Mouse (Mus musculus): ENCODE results near the gene Ube4b. TPM values are rescaled to one million over a fixed set of nuclear protein-coding genes. Genes with fewer than 3 reads are reported as not detected.

Gene Ube4b
- polyA plus RNA-seq, 1 experiment from 2014 or later: 72.2 TPM

GRCm38 (mm10) chr4:149417854-149418365 is 8.6 kb downstream of the Ube4b start:
- Histone ChIP-seq H3K4me3 (no peak overlapping the region), H3K27ac (no peak overlapping the region), H3K4me1 (peaks cover 48% of the 10 kb centered on the region), H3K27me3 (ENCODE audit: low read depth, poor library complexity, severe bottlenecking) (no peaks in the 10 kb centered on the region), H3K36me3 (peaks cover 25% of the 10 kb centered on the region), H3K9me3 (replicated peaks) (no peaks in the 10 kb centered on the region)
- DNase-seq (ENCODE audit: low spot score): no peak
- 75% methylated on average over 5 of the region's 5 CpGs for WGBS

- H3K36me3 ChIP-seq: peaks cover 31% of the 10 kb centered on the region
- 81% methylated on average over 2 of the region's 2 CpGs for WGBS
- no peaks in the 10 kb centered on the region for H3K9me3 ChIP-seq (replicated peaks)
- DNase-seq (ENCODE audit: low spot score): no peak
- no peak overlapping the region for H3K4me3 ChIP-seq
- H3K27me3 ChIP-seq (ENCODE audit: low read depth, poor library complexity, severe bottlenecking): no peaks in the 10 kb centered on the region
- 0 out of 2 replicates have a peak overlapping the region, but pooled peaks have one; percentile 22 for H3K27ac ChIP-seq
- H3K4me1 ChIP-seq: peaks cover 48% of the 10 kb centered on the region
Observed at GRCm38 (mm10) chr4:149416986-149417385, 9.6 kb downstream of the Ube4b start.

- DNase-seq (ENCODE audit: low spot score): no peak
- Histone ChIP-seq H3K4me1 (peaks cover 48% of the 10 kb centered on the region), H3K36me3 (peaks cover 30% of the 10 kb centered on the region), H3K4me3 (peak overlapping the region; percentile 23), H3K27me3 (ENCODE audit: low read depth, poor library complexity, severe bottlenecking) (no peaks in the 10 kb centered on the region), H3K9me3 (replicated peaks) (no peaks in the 10 kb centered on the region), H3K27ac (peak overlapping the region; percentile 38)
- 75% methylated on average over 10 of the region's 10 CpGs for WGBS
Observed at GRCm38 (mm10) chr4:149416417-149416816, 10.1 kb downstream of the Ube4b start.

- peaks cover 48% of the 10 kb centered on the region for H3K4me1 ChIP-seq
- H3K4me3 ChIP-seq: peak overlapping the region; percentile 23
- peak overlapping the region; percentile 38 for H3K27ac ChIP-seq
- peak; percentile 60 for DNase-seq (ENCODE audit: low spot score)
- 28% methylated on average over 13 of the region's 13 CpGs for WGBS
- H3K27me3 ChIP-seq (ENCODE audit: low read depth, poor library complexity, severe bottlenecking): no peaks in the 10 kb centered on the region
- peaks cover 30% of the 10 kb centered on the region for H3K36me3 ChIP-seq
- H3K9me3 ChIP-seq (replicated peaks): no peaks in the 10 kb centered on the region
Observed at GRCm38 (mm10) chr4:149415651-149416169, 10.8 kb downstream of the Ube4b start.

GRCm38 (mm10) chr4:149414259-149414658 is 12.3 kb downstream of the Ube4b start:
- Histone ChIP-seq H3K27me3 (ENCODE audit: low read depth, poor library complexity, severe bottlenecking) (no peaks in the 10 kb centered on the region), H3K4me3 (no peak overlapping the region), H3K9me3 (replicated peaks) (no peaks in the 10 kb centered on the region), H3K27ac (no peak overlapping the region), H3K36me3 (peaks cover 35% of the 10 kb centered on the region), H3K4me1 (peaks cover 44% of the 10 kb centered on the region)
- 97% methylated on average over 3 of the region's 3 CpGs for WGBS
- no peak for DNase-seq (ENCODE audit: low spot score)

GRCm38 (mm10) chr4:149409759-149410158 is 16.8 kb downstream of the Ube4b start:
- H3K27me3 ChIP-seq (ENCODE audit: low read depth, poor library complexity, severe bottlenecking): no peaks in the 10 kb centered on the region
- H3K36me3 ChIP-seq: peaks cover 63% of the 10 kb centered on the region
- 92% methylated on average over 4 of the region's 4 CpGs for WGBS
- peaks cover 16% of the 10 kb centered on the region for H3K4me1 ChIP-seq
- no peak for DNase-seq (ENCODE audit: low spot score)
- no peaks in the 10 kb centered on the region for H3K9me3 ChIP-seq (replicated peaks)
- no peak overlapping the region for H3K4me3 ChIP-seq
- no peak overlapping the region for H3K27ac ChIP-seq

GRCm38 (mm10) chr4:149408331-149408730 is 18.2 kb downstream of the Ube4b start:
- no peak for DNase-seq (ENCODE audit: low spot score)
- Histone ChIP-seq H3K9me3 (replicated peaks) (no peaks in the 10 kb centered on the region), H3K27me3 (ENCODE audit: low read depth, poor library complexity, severe bottlenecking) (no peaks in the 10 kb centered on the region), H3K4me1 (peaks cover 29% of the 10 kb centered on the region), H3K36me3 (peaks cover 63% of the 10 kb centered on the region), H3K27ac (no peak overlapping the region), H3K4me3 (no peak overlapping the region)
- WGBS: 89% methylated on average over 6 of the region's 6 CpGs

- H3K36me3 ChIP-seq: peaks cover 57% of the 10 kb centered on the region
- H3K27ac ChIP-seq: no peak overlapping the region
- H3K4me3 ChIP-seq: no peak overlapping the region
- no peaks in the 10 kb centered on the region for H3K27me3 ChIP-seq (ENCODE audit: low read depth, poor library complexity, severe bottlenecking)
- 82% methylated on average over 5 of the region's 5 CpGs for WGBS
- peaks cover 37% of the 10 kb centered on the region for H3K4me1 ChIP-seq
- DNase-seq (ENCODE audit: low spot score): no peak
- H3K9me3 ChIP-seq (replicated peaks): no peaks in the 10 kb centered on the region
Observed at GRCm38 (mm10) chr4:149407461-149407860, 19.1 kb downstream of the Ube4b start.

- Histone ChIP-seq H3K27me3 (ENCODE audit: low read depth, poor library complexity, severe bottlenecking) (no peaks in the 10 kb centered on the region), H3K9me3 (replicated peaks) (no peaks in the 10 kb centered on the region), H3K4me3 (no peak overlapping the region), H3K4me1 (peaks cover 37% of the 10 kb centered on the region), H3K36me3 (peaks cover 42% of the 10 kb centered on the region), H3K27ac (no peak overlapping the region)
- 76% methylated on average over 16 of the region's 16 CpGs for WGBS
- no peak for DNase-seq (ENCODE audit: low spot score)
Observed at GRCm38 (mm10) chr4:149405713-149406443, 20.7 kb downstream of the Ube4b start.

GRCm38 (mm10) chr4:149404640-149405465 is 21.7 kb downstream of the Ube4b start:
- no peak overlapping the region for H3K27ac ChIP-seq
- DNase-seq (ENCODE audit: low spot score): no peak
- no peaks in the 10 kb centered on the region for H3K9me3 ChIP-seq (replicated peaks)
- H3K4me3 ChIP-seq: no peak overlapping the region
- 87% methylated on average over 19 of the region's 19 CpGs for WGBS
- H3K4me1 ChIP-seq: peaks cover 37% of the 10 kb centered on the region
- no peaks in the 10 kb centered on the region for H3K27me3 ChIP-seq (ENCODE audit: low read depth, poor library complexity, severe bottlenecking)
- peaks cover 32% of the 10 kb centered on the region for H3K36me3 ChIP-seq

- Histone ChIP-seq H3K27ac (no peak overlapping the region), H3K4me1 (peaks cover 42% of the 10 kb centered on the region), H3K9me3 (replicated peaks) (no peaks in the 10 kb centered on the region), H3K36me3 (peaks cover 32% of the 10 kb centered on the region), H3K27me3 (ENCODE audit: low read depth, poor library complexity, severe bottlenecking) (no peaks in the 10 kb centered on the region), H3K4me3 (no peak overlapping the region)
- no peak for DNase-seq (ENCODE audit: low spot score)
- WGBS: 35% methylated on average over 6 of the region's 6 CpGs
Observed at GRCm38 (mm10) chr4:149403037-149403436, 23.5 kb downstream of the Ube4b start.

GRCm38 (mm10) chr4:149401591-149401982 is 25.0 kb downstream of the Ube4b start:
- H3K36me3 ChIP-seq: peaks cover 34% of the 10 kb centered on the region
- WGBS: 89% methylated on average over 8 of the region's 8 CpGs
- DNase-seq (ENCODE audit: low spot score): no peak
- no peak overlapping the region for H3K4me3 ChIP-seq
- H3K27ac ChIP-seq: no peak overlapping the region
- H3K27me3 ChIP-seq (ENCODE audit: low read depth, poor library complexity, severe bottlenecking): no peaks in the 10 kb centered on the region
- H3K4me1 ChIP-seq: peaks cover 48% of the 10 kb centered on the region
- no peaks in the 10 kb centered on the region for H3K9me3 ChIP-seq (replicated peaks)
